Mouse (Mus musculus) limb, embryonic 12.5 days (tissue): ENCODE data around the gene Olfr1382. TPM values are rescaled to one million over a fixed set of nuclear protein-coding genes. Genes with fewer than 3 reads are reported as not detected.
"Not testable (repeated sequence)": the region's sequence is repeated elsewhere in the genome, so short reads cannot be mapped to it uniquely, and the experiment has no call there.

ENCODE experiments used
- ATAC-seq: fragments of 200-750 bp; cut with Nextera tagmentation; 2 replicates; pipeline ENCODE4 v1.8.0; 2017; ENCODE audit warnings: low read depth, moderate TSS enrichment; ENCODE audit not compliant: insufficient number of reproducible peaks, insufficient read depth, low FRiP score, low TSS enrichment
- H3K27ac ChIP-seq: fragments of 300-500 bp; sonication (generic); 2 replicates; pipeline ENCODE4 v1.5.1; 2016; ENCODE audit warnings: mild to moderate bottlenecking, moderate library complexity
- H3K27me3 ChIP-seq: fragments of 300-500 bp; sonication (generic); 2 replicates; pipeline ENCODE4 v1.6.1; 2016; ENCODE audit warnings: mild to moderate bottlenecking, moderate library complexity
- H3K36me3 ChIP-seq: fragments of 300-500 bp; sonication (generic); 2 replicates; pipeline ENCODE4 v1.6.1; 2016; ENCODE audit warnings: mild to moderate bottlenecking, moderate library complexity
- H3K4me1 ChIP-seq: fragments of 300-500 bp; sonication (generic); replicated peaks from 2 replicates; pipeline ENCODE4 v1.6.1; 2016
- H3K4me2 ChIP-seq: fragments of 300-500 bp; sonication (generic); 2 replicates; pipeline ENCODE4 v1.6.1; 2016; ENCODE audit warnings: mild to moderate bottlenecking, moderate library complexity
- H3K4me3 ChIP-seq: fragments of 300-500 bp; sonication (generic); replicated peaks from 2 replicates; pipeline ENCODE4 v1.5.1; 2016; ENCODE audit warnings: mild to moderate bottlenecking
- H3K9ac ChIP-seq: fragments of 300-500 bp; sonication (generic); replicated peaks from 2 replicates; pipeline ENCODE4 v1.6.1; 2016; ENCODE audit warnings: mild to moderate bottlenecking, moderate library complexity
- H3K9me3 ChIP-seq: fragments of 300-500 bp; sonication (generic); 2 replicates; pipeline ENCODE4 v1.6.1; 2016; ENCODE audit warnings: mild to moderate bottlenecking, moderate library complexity
- WGBS: fragments of 180-500 bp; shearing (Covaris S2); methylation state at CpG from one replicate; pipeline ENCODE4 v1.1.7; 2016; 5-methylcytosine and 5-hydroxymethylcytosine counted together
- polyA plus RNA-seq: library from polyadenylated mRNA; unstranded; fragments of >200 nt; fragmentation: Nextera tagmentation; extraction: Ambion mirVana; gene quantifications from 2 replicates; pipeline ENCODE4 v1.2.1, GENCODE M21; 2016

Gene Olfr1382
- not detected in 2 replicates for polyA plus RNA-seq

DNA sequence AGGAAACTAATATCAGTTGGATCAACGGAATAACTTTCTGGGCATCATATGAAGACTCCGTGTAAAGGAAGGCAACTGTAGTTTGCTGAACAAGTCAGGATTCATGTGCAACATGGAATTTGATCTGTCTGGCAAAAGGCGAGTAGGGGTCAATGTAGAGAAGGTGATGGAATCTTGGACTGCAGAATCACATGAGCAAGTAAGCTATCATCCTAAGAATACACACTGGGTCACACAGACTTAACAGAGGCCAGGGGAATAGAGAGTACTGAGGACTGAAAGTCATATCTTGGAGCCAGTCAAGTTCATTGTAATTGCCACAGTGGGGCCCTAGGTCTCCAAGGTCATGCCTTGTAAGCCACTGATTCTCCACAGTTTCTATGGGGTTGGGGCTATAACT lies at the start of gene Olfr1382:
Olfr1382 (plus strand) TSS at position 301 of the 400 bp plus-strand sequence.
- no peak for ATAC-seq
- Histone ChIP-seq H3K9me3 (no peaks in the 10 kb centered on the region), H3K4me2 (no peak within 1 kb of the TSS), H3K9ac (no peak within 1 kb of the TSS), H3K4me1 (no peaks in the 10 kb centered on the region), H3K4me3 (no peak within 1 kb of the TSS), H3K36me3 (no peaks in the 10 kb centered on the region), H3K27me3 (no peaks in the 10 kb centered on the region), H3K27ac (no peak within 1 kb of the TSS)
- 87% methylated on average over 3 of the region's 3 CpGs for WGBS

DNA sequence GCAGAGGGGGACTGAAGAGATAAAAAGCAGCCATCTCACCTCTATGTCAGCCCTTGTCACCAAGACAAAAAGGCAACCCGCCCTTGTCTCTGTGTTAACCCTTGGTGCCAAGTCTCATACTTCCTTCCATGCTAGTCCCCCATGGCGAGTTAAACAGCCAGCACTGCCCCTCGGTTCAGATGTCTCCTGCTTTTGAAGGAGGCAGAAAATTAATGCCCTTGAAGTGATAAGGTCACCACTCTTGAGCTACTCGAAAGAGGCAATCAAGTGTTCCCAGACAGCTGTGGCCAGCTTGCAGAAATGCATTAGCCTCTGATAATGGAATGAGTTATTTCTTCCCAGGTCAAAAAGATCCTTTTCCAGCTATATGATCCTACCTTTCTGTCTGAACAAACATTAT lies 42.1 kb upstream of the Olfr1382 start:
- Histone ChIP-seq H3K4me1 (no peaks in the 10 kb centered on the region), H3K27ac (no peak overlapping the region), H3K9ac (no peak overlapping the region), H3K27me3 (no peaks in the 10 kb centered on the region), H3K4me3 (no peak overlapping the region), H3K4me2 (no peak overlapping the region), H3K9me3 (no peaks in the 10 kb centered on the region), H3K36me3 (no peaks in the 10 kb centered on the region)
- ATAC-seq: no peak
- WGBS: 30% methylated on average over 4 of the region's 4 CpGs

DNA sequence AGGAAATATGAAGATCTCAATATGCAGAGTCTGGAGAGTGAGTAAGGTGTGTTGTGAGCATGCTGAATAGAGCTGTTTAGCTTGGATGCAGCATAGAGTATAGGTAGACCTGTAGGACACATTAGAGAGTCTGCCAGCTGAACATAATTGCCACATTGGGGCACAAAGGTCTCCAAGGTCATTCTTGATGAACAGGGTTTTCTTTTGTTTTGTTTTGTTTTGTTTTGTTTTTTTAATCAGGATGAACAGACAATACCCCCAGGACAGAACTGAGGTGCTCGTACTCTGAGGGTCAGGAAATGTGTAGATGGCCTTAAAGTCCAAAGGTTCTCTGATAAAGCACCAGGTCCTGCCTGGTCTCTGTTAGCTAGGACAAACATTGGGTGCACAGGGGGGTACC lies 39.3 kb upstream of the Olfr1382 start, which contains the start of gene Olfr1385:
Olfr1385 (plus strand) TSS at position 301 of the 400 bp plus-strand sequence.
- H3K4me2 ChIP-seq, H3K27me3 ChIP-seq, H3K4me3 ChIP-seq, H3K9ac ChIP-seq, H3K4me1 ChIP-seq, H3K36me3 ChIP-seq, H3K27ac ChIP-seq, H3K9me3 ChIP-seq, ATAC-seq: not testable (repeated sequence)
- 78% methylated on average over 1 of the region's 1 CpGs for WGBS

DNA sequence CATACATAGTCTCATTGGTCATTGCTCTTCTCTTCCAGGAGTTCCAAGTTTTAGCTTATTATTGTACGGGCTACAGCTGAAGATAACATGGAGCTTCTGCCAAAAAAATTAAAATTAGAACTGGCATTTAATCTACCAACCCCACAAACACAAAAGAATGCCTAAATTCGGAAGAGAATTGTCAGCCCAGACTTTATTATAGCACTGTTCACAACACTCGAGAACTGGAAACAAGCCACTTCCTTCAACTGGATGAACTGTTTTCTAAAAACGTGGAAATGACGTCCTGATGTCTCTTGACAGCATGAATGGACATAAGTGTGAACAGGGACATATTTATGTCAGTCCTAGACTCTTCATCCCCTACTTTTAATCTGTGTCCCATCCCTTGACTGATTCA lies 10.0 kb upstream of the Olfr1382 start:
- H3K27me3 ChIP-seq: no peaks in the 10 kb centered on the region
- H3K27ac ChIP-seq: no peak overlapping the region
- H3K4me1 ChIP-seq: no peaks in the 10 kb centered on the region
- no peaks in the 10 kb centered on the region for H3K36me3 ChIP-seq
- WGBS: 75% methylated on average over 5 of the region's 5 CpGs
- H3K4me3 ChIP-seq: no peak overlapping the region
- H3K4me2 ChIP-seq: no peak overlapping the region
- H3K9ac ChIP-seq: no peak overlapping the region
- ATAC-seq: no peak
- H3K9me3 ChIP-seq: no peaks in the 10 kb centered on the region

DNA sequence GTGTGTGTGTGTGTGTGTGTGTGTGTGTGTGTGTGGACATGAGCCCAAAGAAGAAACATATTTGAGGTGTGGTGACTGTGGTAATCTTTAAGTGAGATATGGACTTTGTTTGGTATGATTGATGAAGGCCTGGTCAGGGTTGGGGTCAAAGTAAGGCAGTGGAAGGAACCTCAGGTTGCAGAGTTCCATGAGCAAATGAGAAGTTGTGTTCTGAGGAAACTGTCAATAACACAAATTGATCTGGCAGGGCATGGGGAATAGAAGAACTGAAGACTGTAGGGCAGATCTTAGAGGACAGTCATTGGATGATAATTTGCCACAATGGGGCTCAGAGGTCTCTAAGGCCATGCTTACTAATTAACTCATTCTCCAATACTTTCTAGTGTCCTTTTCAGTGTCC lies 8.7 kb upstream of the Olfr1382 start, which contains the start of gene Olfr1383:
Olfr1383 (plus strand) TSS at position 301 of the 400 bp plus-strand sequence.
- Histone ChIP-seq H3K4me1 (no peaks in the 10 kb centered on the region), H3K9ac (no peak within 1 kb of the TSS), H3K4me3 (no peak within 1 kb of the TSS), H3K4me2 (no peak within 1 kb of the TSS), H3K27me3 (no peaks in the 10 kb centered on the region), H3K9me3 (no peaks in the 10 kb centered on the region), H3K36me3 (no peaks in the 10 kb centered on the region), H3K27ac (no peak within 1 kb of the TSS)
- ATAC-seq: no peak

DNA sequence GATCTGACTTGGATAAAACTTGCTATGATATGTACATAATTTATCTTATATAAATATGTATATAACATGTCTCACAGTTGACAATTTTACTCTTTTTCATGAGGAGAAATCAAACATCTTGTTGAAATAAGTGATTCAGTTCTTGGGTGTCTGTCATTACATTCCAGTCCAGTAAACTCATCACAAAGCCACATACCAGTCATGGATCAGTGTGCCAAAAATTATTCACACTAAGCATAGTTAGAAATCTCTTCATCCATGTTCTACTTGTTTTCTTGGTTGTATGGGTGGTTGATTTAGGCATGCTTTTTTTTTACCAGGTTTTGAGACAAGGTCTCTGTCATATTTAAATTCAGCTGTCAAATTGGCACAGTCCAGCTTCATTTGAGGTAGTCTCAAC lies 4.7 kb downstream of the Olfr1382 start:
- Histone ChIP-seq H3K4me2 (no peak overlapping the region), H3K9ac (no peak overlapping the region), H3K4me3 (no peak overlapping the region), H3K4me1 (no peaks in the 10 kb centered on the region), H3K27me3 (no peaks in the 10 kb centered on the region), H3K9me3 (no peaks in the 10 kb centered on the region), H3K27ac (no peak overlapping the region), H3K36me3 (no peaks in the 10 kb centered on the region)
- ATAC-seq: no peak

DNA sequence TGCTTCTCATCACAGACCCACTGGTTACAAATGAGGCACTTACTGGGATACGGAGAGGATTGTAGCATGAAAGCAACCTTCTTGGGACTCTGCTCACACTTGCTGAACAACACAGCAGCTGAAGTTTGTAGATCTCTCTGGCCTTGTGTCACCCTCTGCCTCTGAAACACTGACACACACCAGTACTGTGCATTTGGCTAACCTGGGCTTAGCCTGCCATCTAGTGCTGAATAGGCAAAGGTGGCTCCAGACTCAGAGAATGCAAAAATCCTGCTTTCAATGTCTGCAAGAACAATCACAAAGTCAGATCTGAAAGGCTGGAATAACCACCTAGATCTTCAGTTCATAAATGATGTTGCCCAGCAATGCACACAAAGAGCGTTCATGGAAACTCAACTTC lies 8.6 kb downstream of the Olfr1382 start:
- H3K36me3 ChIP-seq, H3K27me3 ChIP-seq, H3K4me3 ChIP-seq, H3K4me2 ChIP-seq, H3K9ac ChIP-seq, ATAC-seq, H3K9me3 ChIP-seq, H3K4me1 ChIP-seq, H3K27ac ChIP-seq: not testable (repeated sequence)
- WGBS: 78% methylated on average over 2 of the region's 2 CpGs

DNA sequence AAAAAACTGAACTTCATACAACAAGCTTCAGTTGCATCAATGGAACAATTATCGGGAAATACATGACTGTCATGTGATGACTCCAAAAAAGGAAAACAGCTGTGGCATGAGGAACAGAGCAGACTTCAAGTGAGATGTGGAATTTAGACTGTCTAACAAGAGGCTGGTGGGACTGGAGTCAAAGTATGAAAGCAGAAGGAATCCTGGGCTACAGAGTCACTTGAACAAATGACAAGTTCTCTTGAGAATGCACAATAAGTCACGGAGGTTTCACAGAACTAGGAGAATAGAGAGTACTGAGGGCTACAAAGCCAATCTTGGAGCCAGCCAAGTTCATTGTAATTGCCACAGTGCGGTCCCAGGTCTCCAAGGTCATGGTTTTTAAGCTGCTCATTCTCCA lies 15.1 kb downstream of the Olfr1382 start, which contains the start of gene Olfr1381:
Olfr1381 (plus strand) TSS at position 301 of the 400 bp plus-strand sequence.
- not testable (repeated sequence) for ATAC-seq, H3K4me1 ChIP-seq, H3K36me3 ChIP-seq, H3K27ac ChIP-seq, H3K27me3 ChIP-seq, H3K4me3 ChIP-seq, H3K9me3 ChIP-seq, H3K9ac ChIP-seq, H3K4me2 ChIP-seq
- WGBS: 83% methylated on average over 3 of the region's 3 CpGs

DNA sequence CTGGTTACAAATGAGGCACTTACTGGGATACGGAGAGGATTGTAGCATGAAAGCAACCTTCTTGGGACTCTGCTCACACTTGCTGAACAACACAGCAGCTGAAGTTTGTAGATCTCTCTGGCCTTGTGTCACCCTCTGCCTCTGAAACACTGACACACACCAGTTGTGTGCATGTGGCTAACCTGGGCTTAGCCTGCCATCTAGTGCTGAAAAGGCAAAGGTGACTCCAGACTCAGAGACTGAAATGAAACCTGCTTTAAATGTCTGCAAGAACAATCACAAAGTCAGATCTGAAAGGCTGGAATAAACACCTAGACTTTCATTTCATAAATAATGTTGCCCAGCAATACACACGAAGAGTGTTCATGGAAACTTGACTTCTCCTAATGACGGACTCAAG lies 26.0 kb downstream of the Olfr1382 start:
- not testable (repeated sequence) for H3K27ac ChIP-seq, H3K4me1 ChIP-seq, H3K9ac ChIP-seq, H3K9me3 ChIP-seq, H3K4me3 ChIP-seq, ATAC-seq, H3K27me3 ChIP-seq, H3K4me2 ChIP-seq, H3K36me3 ChIP-seq
- WGBS: 76% methylated on average over 3 of the region's 3 CpGs

DNA sequence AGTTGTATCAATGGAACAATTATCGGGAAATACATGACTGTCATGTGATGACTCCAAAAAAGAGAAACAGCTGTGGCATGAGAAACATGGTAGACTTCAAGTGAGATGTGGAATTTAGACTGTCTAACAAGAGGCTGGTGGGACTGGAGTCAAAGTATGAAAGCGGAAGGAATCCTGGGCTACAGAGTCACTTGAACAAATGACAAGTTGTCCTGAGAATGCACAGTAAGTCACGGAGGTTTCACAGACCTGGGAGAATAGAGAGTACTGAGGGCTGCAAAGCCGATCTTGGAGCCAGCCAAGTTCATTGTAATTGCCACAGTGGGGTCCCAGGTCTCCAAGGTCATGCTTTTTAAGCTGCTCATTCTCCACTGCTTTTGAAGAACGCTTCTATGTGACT lies 28.5 kb downstream of the Olfr1382 start, which contains the start of gene Olfr1380:
Olfr1380 (plus strand) TSS at position 301 of the 400 bp plus-strand sequence.
- not testable (repeated sequence) for H3K36me3 ChIP-seq, H3K4me3 ChIP-seq, H3K27me3 ChIP-seq, H3K4me1 ChIP-seq, H3K4me2 ChIP-seq, H3K27ac ChIP-seq, H3K9ac ChIP-seq, ATAC-seq, H3K9me3 ChIP-seq
- WGBS: 76% methylated on average over 5 of the region's 5 CpGs

DNA sequence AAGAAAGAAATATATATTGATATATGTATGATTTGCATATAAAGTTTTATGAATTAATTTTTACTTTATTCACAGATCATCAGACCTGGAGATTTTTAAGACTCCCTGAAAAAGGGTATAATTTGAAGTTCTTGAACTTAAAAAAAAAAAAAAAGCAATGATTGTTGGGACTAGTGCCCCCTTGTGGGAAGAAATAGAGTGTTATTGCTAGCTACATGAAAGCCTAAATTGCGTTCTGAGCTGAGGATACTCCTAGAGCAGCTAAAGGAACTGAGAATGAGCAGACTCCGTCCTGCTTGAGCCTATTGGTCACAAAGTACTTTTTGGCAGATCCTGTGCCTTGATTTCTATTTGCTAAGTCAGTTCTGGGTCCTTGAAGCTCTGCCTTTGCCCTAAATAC lies 47.0 kb downstream of the Olfr1382 start:
- H3K27me3 ChIP-seq, H3K4me3 ChIP-seq, H3K27ac ChIP-seq, ATAC-seq, H3K9me3 ChIP-seq, H3K4me1 ChIP-seq, H3K36me3 ChIP-seq, H3K4me2 ChIP-seq, H3K9ac ChIP-seq: not testable (repeated sequence)
- WGBS: 29% methylated on average over 2 of the region's 2 CpGs

DNA sequence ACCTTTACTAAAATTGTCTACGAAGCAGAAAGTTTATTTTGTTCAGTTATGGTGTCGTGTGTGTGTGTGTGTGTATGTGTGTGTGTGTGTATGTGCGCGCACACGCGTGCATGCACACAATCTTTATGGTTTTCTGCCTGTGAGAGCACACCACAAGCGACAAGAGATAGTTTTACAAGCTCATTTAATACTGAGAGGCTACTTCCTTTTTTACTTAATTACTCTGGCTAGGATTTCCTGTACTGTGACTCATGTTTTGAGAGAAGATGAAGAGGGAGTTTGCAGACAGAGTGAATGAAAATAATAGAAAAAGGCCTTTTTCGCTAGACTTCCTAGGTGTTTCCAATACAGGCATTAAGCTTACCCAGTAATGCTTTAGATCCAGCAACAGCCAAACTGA lies 52.4 kb downstream of the Olfr1382 start:
- WGBS: 79% methylated on average over 8 of the region's 8 CpGs
- not testable (repeated sequence) for H3K27ac ChIP-seq, H3K36me3 ChIP-seq, H3K9me3 ChIP-seq, H3K4me2 ChIP-seq, H3K9ac ChIP-seq, H3K4me1 ChIP-seq, H3K27me3 ChIP-seq, H3K4me3 ChIP-seq, ATAC-seq
